Mouse (Mus musculus): Measurements from ENCODE around the gene Plppr5. TPM values are rescaled to one million over a fixed set of nuclear protein-coding genes. Genes with fewer than 3 reads are reported as not detected.

Plppr5 gene
- total and polyA plus RNA-seq, 3 experiments = not detected

- Histone ChIP-seq H3K27me3 (ENCODE audit: control insufficient read depth in 1 of 2, insufficient read depth in 2 of 2, low read length in 2 of 2) (no peaks in the 10 kb centered on the region), H3K9ac (ENCODE audit: control insufficient read depth, low read depth, low read length, poor library complexity, severe bottlenecking) (no peak overlapping the region), H3K36me3 (ENCODE audit: control insufficient read depth in 1 of 2, insufficient read depth in 2 of 2, low read length in 2 of 2) (no peaks in the 10 kb centered on the region), H3K27ac (ENCODE audit: control insufficient read depth, low read depth, low read length) (no peak overlapping the region), H3K9me3 (replicated peaks; ENCODE audit: insufficient read depth, low read length) (no peaks in the 10 kb centered on the region), H3K4me1 (ENCODE audit: control insufficient read depth in 1 of 2, insufficient read depth in 2 of 2, low read length in 2 of 2) (no peaks in the 10 kb centered on the region), H3K4me3 (ENCODE audit: control insufficient read depth in 1 of 2, insufficient read depth in 1 of 2, low read depth in 2 of 2, low read length in 2 of 2) (no peak overlapping the region), H3K79me2 (ENCODE audit: control insufficient read depth, insufficient read depth, low read length, poor library complexity) (no peaks in the 10 kb centered on the region)
- no peak for DNase-seq (ENCODE audit: low read depth, low spot score)
- no peak for TF ChIP-seq CTCF (IDR thresholded peaks at IDR 0.05 in 2 of 3, conservative IDR thresholded peaks at IDR 0.05 in 1 of 3; ENCODE audit: control insufficient read depth in 1 of 3, insufficient read depth in 1 of 3, low read depth in 2 of 3, low read length in 3 of 3, poor library complexity in 1 of 3, severe bottlenecking in 1 of 3)
- TF ChIP-seq MYC (IDR thresholded peaks at IDR 0.05; ENCODE audit: low read depth, low read length) = no peak
- TF ChIP-seq NELFE (IDR thresholded peaks at IDR 0.05; ENCODE audit: low read depth, low read length) = no peak
- TF ChIP-seq ELF1 (IDR thresholded peaks at IDR 0.05; ENCODE audit: low read depth, low read length) = no peak
- no peak for TF ChIP-seq USF2 (IDR thresholded peaks at IDR 0.05; ENCODE audit: borderline replicate concordance in 1 of 2, insufficient read depth in 1 of 2, low read depth in 1 of 2, low read length in 2 of 2)
- no peak for TF ChIP-seq MAZ (IDR thresholded peaks at IDR 0.05; ENCODE audit: low read depth, low read length)
- no peak for TF ChIP-seq TBP (IDR thresholded peaks at IDR 0.05; ENCODE audit: low read depth, low read length)
- TF ChIP-seq RAD21 (IDR thresholded peaks at IDR 0.05; ENCODE audit: low read depth, low read length) = no peak
- no peak for TF ChIP-seq POLR2AphosphoS2 (IDR thresholded peaks at IDR 0.05; ENCODE audit: low read length)
- no peak for TF ChIP-seq JUND (IDR thresholded peaks at IDR 0.05; ENCODE audit: low read depth, low read length)
- no peak for TF ChIP-seq GABPA (IDR thresholded peaks at IDR 0.05; ENCODE audit: low read depth, low read length)
- no peak for TF ChIP-seq EP300 (IDR thresholded peaks at IDR 0.05; ENCODE audit: low read depth in 1 of 2, low read length in 2 of 2)
- TF ChIP-seq TAL1 (IDR thresholded peaks at IDR 0.05; ENCODE audit: low read length) = no peak
- TF ChIP-seq CHD2 (IDR thresholded peaks at IDR 0.05; ENCODE audit: low read length) = no peak
- TF ChIP-seq ZNF384 (IDR thresholded peaks at IDR 0.05; ENCODE audit: low read depth, low read length) = no peak
- TF ChIP-seq CHD1 (IDR thresholded peaks at IDR 0.05; ENCODE audit: low read depth, low read length) = no peak
Observed at GRCm38 (mm10) chr3:117696350-117696749, 121.7 kb downstream of the Plppr5 start.

DNA sequence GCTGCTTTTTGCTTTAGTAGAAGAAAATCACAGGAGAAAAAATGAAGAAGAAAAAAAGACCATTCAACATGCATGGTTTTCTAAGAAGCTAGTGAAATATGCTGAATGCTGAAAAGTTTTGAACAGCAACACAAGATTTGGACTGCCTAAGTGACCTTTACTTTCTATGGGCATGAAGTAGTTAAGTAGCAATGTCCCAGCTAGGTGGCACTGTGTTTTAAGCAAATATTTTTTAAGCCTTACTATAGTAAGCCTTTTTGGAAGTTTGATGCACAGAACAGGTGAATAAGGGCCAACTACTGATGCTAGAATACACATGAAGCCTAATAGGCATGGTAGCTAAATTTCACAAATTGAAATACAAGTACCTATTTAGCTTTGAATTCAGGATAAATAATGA lies 134.2 kb downstream of the Plppr5 start:
- Histone ChIP-seq H3K4me1 (ENCODE audit: control insufficient read depth in 1 of 2, insufficient read depth in 2 of 2, low read length in 2 of 2) (no peaks in the 10 kb centered on the region), H3K27ac (ENCODE audit: control insufficient read depth, low read depth, low read length) (no peak overlapping the region), H3K9me3 (replicated peaks; ENCODE audit: insufficient read depth, low read length) (no peaks in the 10 kb centered on the region), H3K9ac (ENCODE audit: control insufficient read depth, low read depth, low read length, poor library complexity, severe bottlenecking) (no peak overlapping the region), H3K4me3 (ENCODE audit: control insufficient read depth in 1 of 2, insufficient read depth in 1 of 2, low read depth in 2 of 2, low read length in 2 of 2) (no peak overlapping the region), H3K36me3 (ENCODE audit: control insufficient read depth in 1 of 2, insufficient read depth in 2 of 2, low read length in 2 of 2) (no peaks in the 10 kb centered on the region), H3K79me2 (ENCODE audit: control insufficient read depth, insufficient read depth, low read length, poor library complexity) (no peaks in the 10 kb centered on the region), H3K27me3 (ENCODE audit: control insufficient read depth in 1 of 2, insufficient read depth in 2 of 2, low read length in 2 of 2) (no peaks in the 10 kb centered on the region)
- no peak for DNase-seq (ENCODE audit: low read depth, low spot score)
- TF ChIP-seq ZKSCAN1 (IDR thresholded peaks at IDR 0.05; ENCODE audit: low read depth, low read length) = no peak
- TF ChIP-seq MAZ (IDR thresholded peaks at IDR 0.05; ENCODE audit: low read depth, low read length) = no peak
- no peak for TF ChIP-seq MYB (IDR thresholded peaks at IDR 0.05; ENCODE audit: low read depth, low read length)
- no peak for TF ChIP-seq POLR2A (IDR thresholded peaks at IDR 0.05; ENCODE audit: control insufficient read depth in 1 of 2, insufficient read depth in 1 of 2, low read depth in 1 of 2, low read length in 2 of 2, poor library complexity in 1 of 2)
- TF ChIP-seq NELFE (IDR thresholded peaks at IDR 0.05; ENCODE audit: low read depth, low read length) = no peak
- TF ChIP-seq POLR2AphosphoS5 (IDR thresholded peaks at IDR 0.05; ENCODE audit: borderline replicate concordance, low read depth, low read length) = no peak
- TF ChIP-seq SMC3 (IDR thresholded peaks at IDR 0.05; ENCODE audit: low read depth, low read length) = no peak
- TF ChIP-seq UBTF (IDR thresholded peaks at IDR 0.05; ENCODE audit: borderline replicate concordance, insufficient read depth, low read depth, low read length) = no peak
- TF ChIP-seq NRF1 (IDR thresholded peaks at IDR 0.05; ENCODE audit: insufficient read depth, low read depth, low read length, poor library complexity, severe bottlenecking) = no peak
- TF ChIP-seq CHD2 (IDR thresholded peaks at IDR 0.05; ENCODE audit: low read length) = no peak
- no peak for TF ChIP-seq USF1 (IDR thresholded peaks at IDR 0.05; ENCODE audit: low read depth, low read length)
- no peak for TF ChIP-seq USF2 (IDR thresholded peaks at IDR 0.05; ENCODE audit: borderline replicate concordance in 1 of 2, insufficient read depth in 1 of 2, low read depth in 1 of 2, low read length in 2 of 2)
- no peak for TF ChIP-seq E2F4 (IDR thresholded peaks at IDR 0.05; ENCODE audit: borderline replicate concordance, low read depth, low read length)
- TF ChIP-seq ZMIZ1 (IDR thresholded peaks at IDR 0.05; ENCODE audit: low read depth, low read length) = no peak
- TF ChIP-seq ETS1 (IDR thresholded peaks at IDR 0.05; ENCODE audit: low read depth, low read length) = no peak
- TF ChIP-seq GABPA (IDR thresholded peaks at IDR 0.05; ENCODE audit: low read depth, low read length) = no peak
- TF ChIP-seq MAX (IDR thresholded peaks at IDR 0.05; ENCODE audit: low read length) = no peak
- no peak for TF ChIP-seq ELF1 (IDR thresholded peaks at IDR 0.05; ENCODE audit: low read depth, low read length)
- TF ChIP-seq TBP (IDR thresholded peaks at IDR 0.05; ENCODE audit: low read depth, low read length) = no peak

Data from MEL (cell line).